Mouse (Mus musculus) lung, embryonic 16.5 days (tissue): ENCODE data around the gene Fgf4. TPM values are rescaled to one million over a fixed set of nuclear protein-coding genes. Genes with fewer than 3 reads are reported as not detected.

Source experiments
- ATAC-seq: fragments of 200-750 bp; cut with Nextera tagmentation; 2 replicates; pipeline ENCODE4 v1.8.0; 2017; ENCODE audit warnings: low read depth, mild to moderate bottlenecking, moderate library complexity
- H3K27ac ChIP-seq: fragments of 300-500 bp; sonication (generic); 2 replicates; pipeline ENCODE4 v1.5.1; 2014; ENCODE audit warnings: mild to moderate bottlenecking, control low read depth, low read length
- H3K27me3 ChIP-seq: fragments of 300-500 bp; sonication (generic); 2 replicates; pipeline ENCODE4 v1.6.1; 2014; ENCODE audit warnings: low read depth, low read length, mixed read lengths; ENCODE audit not compliant: control insufficient read depth, insufficient read depth
- H3K36me3 ChIP-seq: fragments of 300-500 bp; sonication (generic); 2 replicates; pipeline ENCODE4 v1.6.1; 2014; ENCODE audit warnings: low read length; ENCODE audit not compliant: control insufficient read depth, insufficient read depth
- H3K4me1 ChIP-seq: fragments of 300-500 bp; sonication (generic); replicated peaks from 2 replicates; pipeline ENCODE4 v1.6.1; 2014; ENCODE audit warnings: low read length, mixed read lengths; ENCODE audit not compliant: control insufficient read depth, insufficient read depth
- H3K4me2 ChIP-seq: fragments of 300-500 bp; sonication (generic); 2 replicates; pipeline ENCODE4 v1.6.1; 2014; ENCODE audit warnings: low read depth, low read length, control low read depth
- H3K4me3 ChIP-seq: fragments of 300-500 bp; sonication (generic); 2 replicates; pipeline ENCODE4 v1.5.1; 2014; ENCODE audit warnings: mild to moderate bottlenecking, low read length, control low read depth
- H3K9ac ChIP-seq: fragments of 300-500 bp; sonication (generic); 2 replicates; pipeline ENCODE4 v1.6.1; 2014; ENCODE audit warnings: low read length, control low read depth
- H3K9me3 ChIP-seq: fragments of 300-500 bp; sonication (generic); 2 replicates; pipeline ENCODE4 v1.6.1; 2016; ENCODE audit warnings: low read length; ENCODE audit not compliant: control insufficient read depth
- WGBS: fragments of 180-500 bp; shearing (Covaris S2); extraction: QIAGEN DNeasy Blood & Tissue Kit; methylation state at CpG from one replicate; pipeline ENCODE4 v1.1.7; 2014; 5-methylcytosine and 5-hydroxymethylcytosine counted together
- polyA plus RNA-seq: library from polyadenylated mRNA; unstranded; fragments of >200 nt; fragmentation: Nextera tagmentation; extraction: Ambion mirVana; gene quantifications from 2 replicates; pipeline ENCODE4 v1.2.1, GENCODE M21; 2015

Fgf4 gene
- polyA plus RNA-seq, 1 experiment from 2014 or later, result not detected

- H3K27me3 ChIP-seq, result peaks cover 62% of the 10 kb centered on the region
- H3K9me3 ChIP-seq, result no peaks in the 10 kb centered on the region
- peaks cover 2% of the 10 kb centered on the region for H3K4me1 ChIP-seq
- H3K27ac ChIP-seq, result no peak overlapping the region
- peak overlapping the region; percentile 41 for H3K4me3 ChIP-seq
- peak; percentile 55; the same call in 1 of the 2 replicates for ATAC-seq
- no peak overlapping the region for H3K9ac ChIP-seq
- WGBS, result under 1% methylated on average over 94 of the region's 94 CpGs
- H3K36me3 ChIP-seq, result no peaks in the 10 kb centered on the region
- peak overlapping the region; percentile 59 for H3K4me2 ChIP-seq
These were observed 8.4 kb upstream of the Fgf4 start for GRCm38 (mm10) chr7:144838522-144839503.

- Histone ChIP-seq H3K4me3 (no peak overlapping the region), H3K9ac (no peak overlapping the region), H3K4me1 (no peaks in the 10 kb centered on the region), H3K27ac (no peak overlapping the region), H3K9me3 (no peaks in the 10 kb centered on the region), H3K27me3 (peaks cover 10% of the 10 kb centered on the region), H3K4me2 (no peak overlapping the region), H3K36me3 (no peaks in the 10 kb centered on the region)
- WGBS, result 22% methylated on average over 4 of the region's 4 CpGs
- ATAC-seq, result no peak
These were observed 1.0 kb upstream of the Fgf4 start for GRCm38 (mm10) chr7:144846158-144846557.

GRCm38 (mm10) chr7:144851321-144851720 lies 4.2 kb downstream of the Fgf4 start:
- H3K4me1 ChIP-seq, result no peaks in the 10 kb centered on the region
- WGBS, result 51% methylated on average over 3 of the region's 3 CpGs
- no peak for ATAC-seq

GRCm38 (mm10) chr7:144854966-144855365 lies 7.8 kb downstream of the Fgf4 start:
- ATAC-seq, result no peak
- 22% methylated on average over 3 of the region's 3 CpGs for WGBS
- no peak overlapping the region for H3K9ac ChIP-seq

More at GRCm38 (mm10) chr7:144851321-144851720, 4.2 kb downstream of the Fgf4 start:
- Histone ChIP-seq H3K27me3 (no peaks in the 10 kb centered on the region; the same call in 1 of the 2 replicates), H3K36me3 (no peaks in the 10 kb centered on the region), H3K9me3 (no peaks in the 10 kb centered on the region), H3K27ac (no peak overlapping the region), H3K4me2 (no peak overlapping the region), H3K9ac (no peak overlapping the region), H3K4me3 (no peak overlapping the region)

GRCm38 (mm10) chr7:144857158-144857557 lies 10.0 kb downstream of the Fgf4 start:
- Histone ChIP-seq H3K27ac (no peak overlapping the region), H3K27me3 (peaks cover 30% of the 10 kb centered on the region), H3K4me3 (no peak overlapping the region), H3K9me3 (no peaks in the 10 kb centered on the region), H3K9ac (no peak overlapping the region), H3K4me1 (peaks cover 9% of the 10 kb centered on the region; the same call in 1 of the 2 replicates), H3K4me2 (no peak overlapping the region), H3K36me3 (no peaks in the 10 kb centered on the region)
- WGBS, result 85% methylated on average over 7 of the region's 7 CpGs
- ATAC-seq, result no peak

More at GRCm38 (mm10) chr7:144854966-144855365, 7.8 kb downstream of the Fgf4 start:
- no peaks in the 10 kb centered on the region for H3K4me1 ChIP-seq
- H3K4me3 ChIP-seq, result no peak overlapping the region
- peaks cover 8% of the 10 kb centered on the region for H3K27me3 ChIP-seq
- H3K4me2 ChIP-seq, result no peak overlapping the region
- H3K36me3 ChIP-seq, result no peaks in the 10 kb centered on the region
- H3K9me3 ChIP-seq, result no peaks in the 10 kb centered on the region
- H3K27ac ChIP-seq, result no peak overlapping the region

GRCm38 (mm10) chr7:144857826-144858342 lies 10.7 kb downstream of the Fgf4 start:
- no peak overlapping the region for H3K9ac ChIP-seq
- no peak overlapping the region for H3K4me3 ChIP-seq
- no peak for ATAC-seq
- H3K4me2 ChIP-seq, result no peak overlapping the region
- H3K4me1 ChIP-seq, result peaks cover 9% of the 10 kb centered on the region; the same call in 1 of the 2 replicates
- H3K27ac ChIP-seq, result no peak overlapping the region
- H3K9me3 ChIP-seq, result no peaks in the 10 kb centered on the region
- WGBS, result 62% methylated on average over 3 of the region's 3 CpGs
- H3K36me3 ChIP-seq, result no peaks in the 10 kb centered on the region
- H3K27me3 ChIP-seq, result peaks cover 37% of the 10 kb centered on the region

GRCm38 (mm10) chr7:144858702-144859101 lies 11.5 kb downstream of the Fgf4 start:
- no peak for ATAC-seq
- Histone ChIP-seq H3K27ac (no peak overlapping the region), H3K9ac (no peak overlapping the region), H3K36me3 (no peaks in the 10 kb centered on the region), H3K9me3 (no peaks in the 10 kb centered on the region), H3K4me2 (no peak overlapping the region), H3K4me1 (peaks cover 9% of the 10 kb centered on the region; the same call in 1 of the 2 replicates), H3K4me3 (no peak overlapping the region), H3K27me3 (peaks cover 45% of the 10 kb centered on the region)
- 86% methylated on average over 1 of the region's 1 CpGs for WGBS

GRCm38 (mm10) chr7:144861056-144861768 lies 14.0 kb downstream of the Fgf4 start:
- peaks cover 66% of the 10 kb centered on the region for H3K27me3 ChIP-seq
- peaks cover 9% of the 10 kb centered on the region; the same call in 1 of the 2 replicates for H3K4me1 ChIP-seq
- H3K27ac ChIP-seq, result no peak overlapping the region
- no peaks in the 10 kb centered on the region for H3K9me3 ChIP-seq
- H3K4me3 ChIP-seq, result peak overlapping the region; percentile 32
- WGBS, result under 1% methylated on average over 53 of the region's 72 CpGs
- H3K36me3 ChIP-seq, result no peaks in the 10 kb centered on the region
- H3K9ac ChIP-seq, result no peak overlapping the region
- no peak for ATAC-seq
- peak overlapping the region; percentile 41 for H3K4me2 ChIP-seq

GRCm38 (mm10) chr7:144861769-144862070 lies 14.6 kb downstream of the Fgf4 start:
- no peak overlapping the region for H3K27ac ChIP-seq
- H3K27me3 ChIP-seq, result peaks cover 66% of the 10 kb centered on the region
- H3K9me3 ChIP-seq, result no peaks in the 10 kb centered on the region
- H3K9ac ChIP-seq, result no peak overlapping the region
- H3K4me1 ChIP-seq, result peaks cover 9% of the 10 kb centered on the region; the same call in 1 of the 2 replicates
- H3K4me2 ChIP-seq, result peak overlapping the region; percentile 41
- H3K36me3 ChIP-seq, result no peaks in the 10 kb centered on the region
- under 1% methylated on average over 28 of the region's 28 CpGs for WGBS
- peak overlapping the region; percentile 32 for H3K4me3 ChIP-seq
- ATAC-seq, result no peak
